Mouse (Mus musculus): ENCODE measurements around the gene Gm498. TPM values are rescaled to one million over a fixed set of nuclear protein-coding genes. Genes with fewer than 3 reads are reported as not detected.

Gm498 gene
- total RNA-seq, 1 experiment from 2014 or later, result not detected

DNA sequence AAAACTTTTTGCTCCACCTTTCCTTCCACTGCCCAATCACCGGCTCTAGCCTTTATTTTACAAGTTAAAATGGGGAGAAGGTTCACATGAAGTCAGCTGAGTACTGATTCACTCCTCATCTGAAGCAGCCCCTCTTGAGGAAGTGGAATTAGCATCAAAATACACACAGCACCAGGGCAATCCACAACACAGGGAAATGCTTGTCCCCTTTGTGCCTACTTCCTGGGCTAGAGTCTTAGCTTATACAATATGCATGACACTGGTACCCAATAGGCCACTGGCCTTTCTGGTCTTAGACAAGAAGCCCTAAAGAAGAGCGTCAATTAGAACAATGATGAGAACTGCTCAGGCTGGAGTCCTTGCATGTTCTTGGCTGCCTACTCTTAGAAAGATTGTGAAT lies 25.7 kb downstream of the Gm498 start:
- DNase-seq, result no peak

DNA sequence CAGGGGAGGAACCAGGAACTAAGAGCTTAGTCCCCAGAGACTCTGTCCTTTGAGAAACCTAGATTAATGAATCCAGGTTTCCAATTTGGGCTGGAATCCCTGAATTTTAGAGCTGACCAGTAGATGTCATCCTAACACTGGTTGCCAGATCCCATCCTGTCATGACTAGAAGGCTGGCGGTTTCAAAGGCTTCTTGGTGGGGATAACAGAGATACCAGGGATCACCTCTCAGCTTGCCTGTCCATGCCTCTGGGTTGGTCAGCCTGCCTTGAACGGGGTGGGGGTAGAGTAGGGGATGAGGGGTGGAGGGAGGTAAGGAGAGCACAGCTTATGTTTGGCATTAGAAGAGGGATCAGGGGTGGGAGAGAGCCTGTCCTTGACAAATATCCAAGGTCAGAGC lies 34.0 kb downstream of the Gm498 start:
- DNase-seq, result no peak

DNA sequence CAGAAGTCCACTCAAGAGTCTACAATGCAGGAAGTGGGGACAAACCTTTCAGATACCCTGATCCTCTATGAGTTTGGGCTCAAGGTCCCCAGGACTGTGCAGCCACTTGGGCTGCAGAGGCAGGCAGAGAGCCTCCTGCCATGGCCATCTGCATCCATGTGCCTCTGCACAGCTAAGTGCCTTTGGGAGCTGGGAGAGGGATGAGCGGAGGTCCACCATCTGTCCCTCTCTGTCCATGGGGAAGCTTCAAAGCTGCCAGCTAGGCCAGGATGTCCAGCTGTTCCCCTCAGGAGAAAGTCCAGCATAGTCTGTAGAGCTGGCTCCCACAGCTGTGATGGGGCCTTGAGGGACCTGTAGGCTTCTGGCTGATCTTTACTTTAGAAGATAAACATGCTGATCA lies 38.5 kb downstream of the Gm498 start:
- DNase-seq, result no peak

DNA sequence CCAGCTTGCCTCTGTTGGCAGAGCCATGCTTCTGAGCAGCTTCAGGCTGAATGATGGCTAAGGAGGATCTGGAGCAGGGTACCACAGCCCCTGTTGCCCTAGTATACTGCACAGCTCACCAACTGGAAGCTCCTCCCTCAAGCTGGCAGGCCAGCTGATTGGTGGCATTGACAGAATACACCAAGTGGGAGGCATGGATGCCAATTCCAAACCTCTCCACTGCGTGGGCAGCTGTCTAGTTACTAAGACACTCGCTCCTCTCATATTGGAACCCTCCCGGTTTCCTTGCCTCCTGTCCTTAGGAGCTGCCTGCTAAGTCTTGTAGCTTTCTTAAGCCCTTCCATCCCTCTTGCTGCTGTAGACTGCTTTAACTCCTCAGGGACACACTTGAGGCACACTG lies 39.0 kb downstream of the Gm498 start:
- DNase-seq, result no peak

DNA sequence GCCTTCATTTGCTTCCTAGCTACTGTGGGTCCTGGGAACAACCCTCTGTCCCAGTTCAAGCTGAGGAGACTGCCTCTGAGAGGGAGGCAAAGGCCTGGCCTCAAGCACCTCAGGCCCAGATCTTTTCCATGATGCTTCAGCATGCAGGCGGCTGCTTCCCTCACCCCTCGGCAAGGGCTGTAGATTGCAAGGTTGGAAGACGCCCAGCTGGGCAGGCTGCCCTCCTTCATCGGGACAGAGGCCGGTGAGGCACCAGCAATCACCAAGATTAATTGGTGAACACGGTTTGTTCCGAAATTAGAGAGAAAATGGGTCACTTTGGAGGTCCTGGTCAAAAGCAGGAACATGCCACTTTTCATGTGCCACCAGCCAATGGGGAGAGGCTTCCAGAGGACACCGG lies 47.0 kb downstream of the Gm498 start:
- peak; percentile 66 for DNase-seq

DNA sequence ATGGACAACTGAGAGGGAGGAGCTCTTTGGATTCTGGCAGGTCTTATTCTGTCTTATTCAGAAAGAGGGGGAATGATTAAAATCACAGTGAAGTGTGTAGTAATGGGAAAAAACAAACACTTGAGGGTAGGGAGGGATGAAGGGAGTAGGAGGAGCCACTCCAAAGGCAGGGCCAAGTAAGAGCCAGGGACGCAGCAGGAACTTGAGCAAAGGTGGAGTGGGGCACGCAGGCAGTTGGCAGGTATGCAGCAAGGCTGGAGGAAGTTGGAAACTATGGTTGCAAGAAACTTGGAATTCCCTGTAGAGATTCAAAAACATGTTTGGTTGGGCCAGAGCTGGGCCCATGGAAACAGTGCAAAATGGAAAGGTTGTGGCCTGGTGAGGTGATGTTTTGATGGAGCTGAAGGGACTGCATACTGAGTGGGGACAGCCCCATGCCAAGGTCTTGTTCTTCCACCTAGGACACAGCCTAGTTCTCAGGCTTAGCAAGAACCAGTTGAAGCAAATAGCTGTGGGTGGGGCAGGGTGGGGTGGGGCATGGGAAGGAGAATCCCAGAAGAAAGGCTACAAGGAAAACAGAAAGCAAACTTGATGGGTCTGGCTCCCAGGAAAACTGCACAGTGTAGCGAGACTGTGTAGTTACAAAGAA lies 52.5 kb downstream of the Gm498 start:
- DNase-seq, result no peak

DNA sequence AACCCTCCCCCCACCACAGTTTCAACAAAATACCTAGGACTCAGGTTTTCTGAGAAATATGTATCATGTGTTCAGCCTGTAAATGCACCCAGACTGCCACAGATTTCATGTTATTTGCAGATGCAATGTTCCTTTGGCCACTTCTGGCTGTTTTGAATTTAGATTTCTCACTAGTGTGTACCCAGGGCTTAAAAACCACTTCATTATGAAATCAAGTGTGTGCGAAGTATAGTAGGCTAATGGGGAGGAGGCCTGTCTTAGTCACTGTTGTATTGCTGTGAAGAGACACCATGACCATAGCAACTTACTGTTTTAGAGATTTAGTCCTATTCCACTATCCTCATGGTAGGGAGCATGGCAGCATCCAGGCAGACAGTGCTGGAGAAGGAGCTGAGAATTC lies 63.3 kb downstream of the Gm498 start:
- no peak for DNase-seq

DNA sequence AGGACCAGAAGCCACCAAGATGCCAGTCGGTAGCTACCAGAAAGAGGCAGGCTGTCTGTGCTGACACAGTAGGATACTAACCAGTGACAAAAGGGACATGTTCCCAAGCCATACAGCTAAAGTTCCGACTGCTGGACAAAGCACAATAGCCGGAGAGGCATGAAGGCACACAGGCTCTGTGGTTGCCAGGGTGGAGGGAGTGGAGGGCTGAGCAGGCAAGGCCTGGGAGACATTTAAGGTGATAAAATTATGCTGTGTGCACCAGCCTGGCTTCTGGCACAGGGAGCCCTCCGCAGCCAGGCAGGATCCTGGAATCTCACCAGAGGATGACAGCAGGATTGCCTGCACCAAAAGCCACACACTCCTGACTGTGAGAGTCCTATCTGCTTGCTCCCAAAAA lies 72.0 kb downstream of the Gm498 start:
- DNase-seq, result no peak

DNA sequence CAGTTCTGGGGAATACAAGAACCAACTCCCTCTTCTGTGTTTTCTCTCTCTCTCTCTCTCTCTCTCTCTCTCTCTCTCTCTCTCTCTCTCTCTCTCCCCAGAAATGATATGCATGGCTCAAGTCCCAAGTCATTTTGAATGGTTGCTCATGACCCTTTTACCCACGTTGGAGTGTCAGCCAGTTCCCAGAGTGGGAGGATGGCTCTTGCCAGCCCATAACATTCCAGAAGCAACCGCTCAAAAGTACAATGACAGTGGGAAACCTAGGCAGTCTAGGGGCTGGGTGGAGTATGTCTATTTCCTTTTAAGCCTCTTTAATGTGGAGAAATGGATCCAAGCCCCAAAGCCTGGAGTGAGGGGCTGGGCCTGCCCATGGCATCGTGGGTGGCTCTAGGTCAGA lies 72.8 kb downstream of the Gm498 start:
- no peak for DNase-seq

DNA sequence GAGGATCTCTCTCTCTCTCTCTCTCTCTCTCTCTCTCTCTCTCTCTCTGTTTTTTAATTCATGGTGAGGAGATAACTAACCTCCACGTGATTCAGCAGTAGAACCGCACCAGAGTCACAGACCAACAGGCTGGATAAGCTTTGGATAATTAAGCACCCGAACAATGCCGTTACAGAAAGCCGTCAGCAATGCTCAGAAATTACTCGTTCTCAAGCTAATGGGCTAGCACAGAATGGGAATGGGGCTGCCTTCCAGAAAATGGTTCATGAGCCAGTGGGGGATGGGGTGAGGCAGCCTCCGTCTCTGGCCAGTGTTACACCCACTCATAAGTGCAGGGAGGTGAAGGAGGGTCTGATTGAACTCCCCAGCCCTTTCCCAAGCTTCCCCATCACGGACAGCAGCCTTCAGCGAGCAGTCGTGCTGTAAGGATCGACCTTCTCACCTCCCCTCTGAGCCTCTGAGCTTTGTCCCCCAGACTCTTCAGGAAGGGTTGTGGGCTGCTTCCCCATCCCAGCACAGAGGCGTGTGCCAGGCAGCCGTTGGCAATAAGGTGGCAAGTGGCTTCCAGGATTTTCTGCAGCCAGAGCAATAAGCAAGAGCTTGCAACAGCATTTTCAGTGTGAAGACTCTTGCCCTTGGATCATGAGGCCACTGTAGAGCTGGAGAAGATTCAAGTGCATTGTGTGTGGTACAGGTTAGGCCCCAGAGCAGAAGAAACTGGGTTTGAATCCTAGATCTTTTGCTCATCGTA lies 76.5 kb downstream of the Gm498 start:
- DNase-seq, result peak; percentile 14

DNA sequence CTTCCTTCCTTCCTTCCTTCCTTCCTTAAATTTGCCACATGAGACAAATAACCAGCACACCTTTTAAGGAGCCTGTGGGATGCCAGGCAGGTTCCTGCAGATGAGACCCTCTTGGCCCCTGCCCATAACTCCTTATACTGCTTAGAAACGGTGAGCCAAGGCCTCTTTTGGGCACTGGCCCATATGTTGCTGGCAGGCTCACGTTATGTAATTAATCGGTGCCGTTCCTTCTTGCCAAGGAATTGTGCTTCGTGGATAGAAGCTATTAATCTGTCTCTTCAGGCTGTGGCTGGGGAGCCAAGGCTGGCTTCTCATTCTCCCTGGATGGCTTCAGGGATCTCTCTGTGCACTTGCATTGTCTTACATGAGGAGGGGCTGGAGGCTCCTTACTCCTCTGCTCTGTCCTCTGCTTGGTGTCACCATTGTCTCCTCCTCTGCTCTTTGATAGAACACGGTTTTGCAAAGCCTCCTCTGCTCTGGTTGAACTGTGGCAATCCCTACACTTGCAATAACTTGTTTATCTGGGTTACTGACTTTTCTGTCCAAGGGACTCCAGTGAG lies 77.9 kb downstream of the Gm498 start:
- DNase-seq, result no peak

Small RNA genes lying within 50 kb of the gene (microRNA-seq; reads per million reads assigned to microRNA genes)
- gene Mir6404, result 0 reads per million in 2 experiments

Other genes with a start within 250 kb of the Gm498 start
- 1.0 and 1.4 TPM in 2 replicates for gene Tnfrsf26, start 238.1 kb upstream of the Gm498 start, total RNA-seq (2021)
- 4.4 and 6.5 TPM in 2 replicates for gene Tnfrsf22, start 217.2 kb upstream of the Gm498 start, total RNA-seq (2021)
- 1.4 and 2.7 TPM in 2 replicates for gene Tnfrsf23, start 181.0 kb upstream of the Gm498 start, total RNA-seq (2021)
- 22.8 and 37.0 TPM in 2 replicates for gene Osbpl5, start 109.9 kb upstream of the Gm498 start, total RNA-seq (2021)
- gene Mrgprg, start 99.8 kb upstream of the Gm498 start, total RNA-seq (2021), result 0.27 and 0.67 TPM in 2 replicates
- gene Mrgpre, start 82.3 kb upstream of the Gm498 start, total RNA-seq (2021), result 1.4 and 2.0 TPM in 2 replicates
- gene Nadsyn1, start 44.0 kb upstream of the Gm498 start, total RNA-seq (2021), result 16.7 and 21.7 TPM in 2 replicates
- 1,142 and 1,301 TPM in 2 replicates for gene Dhcr7, start 43.7 kb upstream of the Gm498 start, total RNA-seq (2021)
- gene Shank2, start 135.1 kb downstream of the Gm498 start, total RNA-seq (2021), result 4.9 and 11.8 TPM in 2 replicates